Mouse (Mus musculus): ENCODE data around the gene Tead1. TPM values are rescaled to one million over a fixed set of nuclear protein-coding genes. Genes with fewer than 3 reads are reported as not detected.
"Not testable (repeated sequence)": the region's sequence is repeated elsewhere in the genome, so short reads cannot be mapped to it uniquely, and the experiment has no call there.

The Tead1 gene
- total RNA-seq, 2 experiments from 2014 or later: 142 to 162 TPM

GRCm38 (mm10) chr7:112883791-112884274 is 204.7 kb downstream of the Tead1 start:
- peak; percentile 55 to 66 for DNase-seq
- intact Hi-C loops (cut with DNase I): no loop called here

GRCm38 (mm10) chr7:112885546-112885945 is 206.4 kb downstream of the Tead1 start:
- no peak for DNase-seq
- intact Hi-C loops (cut with DNase I): no loop called here

- intact Hi-C loops (cut with DNase I): no loop called here
- no peak for DNase-seq
These were observed 212.8 kb downstream of the Tead1 start for GRCm38 (mm10) chr7:112891883-112892282.

GRCm38 (mm10) chr7:112892595-112892994 is 213.5 kb downstream of the Tead1 start:
- intact Hi-C loops (cut with DNase I): no loop called here
- DNase-seq: no peak

- intact Hi-C loops (cut with DNase I): no loop called here
- DNase-seq: no peak
These were observed 217.2 kb downstream of the Tead1 start for GRCm38 (mm10) chr7:112896363-112896762.

- intact Hi-C loops (cut with DNase I): no loop called here
- no peak for DNase-seq
These were observed 222.6 kb downstream of the Tead1 start for GRCm38 (mm10) chr7:112901710-112902109.

GRCm38 (mm10) chr7:112906848-112907247 is 227.7 kb downstream of the Tead1 start:
- no peak for DNase-seq
- intact Hi-C loops (cut with DNase I): no loop called here

- DNase-seq: no peak
- intact Hi-C loops (cut with DNase I): no loop called here
These were observed 228.3 kb downstream of the Tead1 start for GRCm38 (mm10) chr7:112907468-112907867.

GRCm38 (mm10) chr7:112909164-112909563 is 230.0 kb downstream of the Tead1 start:
- intact Hi-C loops (cut with DNase I): no loop called here
- DNase-seq: no peak

GRCm38 (mm10) chr7:112912969-112913368 is 233.9 kb downstream of the Tead1 start:
- intact Hi-C loops (cut with DNase I): no loop called here
- DNase-seq: no peak

- DNase-seq: no peak
- intact Hi-C loops (cut with DNase I): no loop called here
These were observed 236.5 kb downstream of the Tead1 start for GRCm38 (mm10) chr7:112915571-112915970.

- intact Hi-C loops (cut with DNase I): no loop called here
- no peak for DNase-seq
These were observed 238.6 kb downstream of the Tead1 start for GRCm38 (mm10) chr7:112917613-112918278.

GRCm38 (mm10) chr7:112918279-112918991 is 239.3 kb downstream of the Tead1 start:
- peak; percentile 41 to 59 for DNase-seq
- intact Hi-C loops (cut with DNase I): no loop called here

- peak in 1 of 2 experiments; percentile 36 for DNase-seq
These were observed 240.7 kb downstream of the Tead1 start for GRCm38 (mm10) chr7:112919845-112920244.

GRCm38 (mm10) chr7:112922801-112923200 is 243.7 kb downstream of the Tead1 start:
- intact Hi-C loops (cut with DNase I): loop anchor here (5.0 kb wide), 1 partner anchor 344 kb away; no protein-coding TSS in a partner anchor
- no peak for DNase-seq

More at GRCm38 (mm10) chr7:112919845-112920244, 240.7 kb downstream of the Tead1 start:
- intact Hi-C loops (cut with DNase I): loop anchor here (2.0 to 5.0 kb wide), 2 partner anchors 213 to 347 kb away; no protein-coding TSS in a partner anchor

- intact Hi-C loops (cut with DNase I): loop anchor here (5.0 kb wide), 1 partner anchor 344 kb away; no protein-coding TSS in a partner anchor
- DNase-seq: no peak
These were observed 244.6 kb downstream of the Tead1 start for GRCm38 (mm10) chr7:112923712-112924111.

GRCm38 (mm10) chr7:112930669-112931068 is 251.6 kb downstream of the Tead1 start:
- intact Hi-C loops (cut with DNase I): no loop called here
- no peak for DNase-seq

GRCm38 (mm10) chr7:112935876-112936275 is 256.8 kb downstream of the Tead1 start:
- intact Hi-C loops (cut with DNase I); DNase-seq: not testable (repeated sequence)

GRCm38 (mm10) chr7:112937089-112937488 is 258.0 kb downstream of the Tead1 start:
- intact Hi-C loops (cut with DNase I): no loop called here

GRCm38 (mm10) chr7:112938959-112939358 is 259.8 kb downstream of the Tead1 start:
- intact Hi-C loops (cut with DNase I): no loop called here
- no peak for DNase-seq

More at GRCm38 (mm10) chr7:112937089-112937488, 258.0 kb downstream of the Tead1 start:
- DNase-seq: no peak

- intact Hi-C loops (cut with DNase I): no loop called here
These were observed 263.4 kb downstream of the Tead1 start for GRCm38 (mm10) chr7:112942567-112942966.

More at GRCm38 (mm10) chr7:112942567-112942966, 263.4 kb downstream of the Tead1 start:
- DNase-seq: no peak

Data from gastrocnemius, postnatal 36 days (tissue).